Mouse (Mus musculus): ENCODE measurements around the gene Rdx.

Rdx gene

GRCm38 (mm10) chr9:52047129-52047820, at the start of gene Rdx:
Gene Rdx, plus strand, starts transcription at chr9:52047173.
- peak; percentile 39 for DNase-seq

GRCm38 (mm10) chr9:52003501-52003900, 43.5 kb upstream of the Rdx start:
- DNase-seq, result peak; percentile 12

GRCm38 (mm10) chr9:52007341-52007740, 39.6 kb upstream of the Rdx start:
- no peak for DNase-seq

GRCm38 (mm10) chr9:52008511-52008910, 38.5 kb upstream of the Rdx start:
- DNase-seq, result no peak

GRCm38 (mm10) chr9:52012311-52012710, 34.7 kb upstream of the Rdx start:
- no peak for DNase-seq

- no peak for DNase-seq
Observed at GRCm38 (mm10) chr9:52012781-52013436, 34.1 kb upstream of the Rdx start.

GRCm38 (mm10) chr9:52013900-52014455, 33.0 kb upstream of the Rdx start:
- peak; percentile 57 for DNase-seq

GRCm38 (mm10) chr9:52017091-52017490, 29.9 kb upstream of the Rdx start:
- no peak for DNase-seq

GRCm38 (mm10) chr9:52017824-52018223, 29.1 kb upstream of the Rdx start:
- no peak for DNase-seq

GRCm38 (mm10) chr9:52018505-52018904, 28.5 kb upstream of the Rdx start:
- no peak for DNase-seq

- DNase-seq, result peak; percentile 75
Observed at GRCm38 (mm10) chr9:52027257-52028020, 19.5 kb upstream of the Rdx start.

- peak; percentile 44 for DNase-seq
Observed at GRCm38 (mm10) chr9:52028521-52029405, 18.2 kb upstream of the Rdx start.

- DNase-seq, result peak; percentile 45
Observed at GRCm38 (mm10) chr9:52031501-52031900, 15.5 kb upstream of the Rdx start.

- no peak for DNase-seq
Observed at GRCm38 (mm10) chr9:52037493-52037892, 9.5 kb upstream of the Rdx start.

GRCm38 (mm10) chr9:52041657-52042056, 5.3 kb upstream of the Rdx start:
- DNase-seq, result no peak

GRCm38 (mm10) chr9:52046686-52047085, 287 bp upstream of the Rdx start:
- DNase-seq, result peak; percentile 51

GRCm38 (mm10) chr9:52047821-52048649, 1.1 kb downstream of the Rdx start:
- peak; percentile 81 for DNase-seq

GRCm38 (mm10) chr9:52048650-52049081, 1.7 kb downstream of the Rdx start:
- peak; percentile 38 for DNase-seq

GRCm38 (mm10) chr9:52049605-52050004, 2.6 kb downstream of the Rdx start:
- DNase-seq, result no peak

- no peak for DNase-seq
Observed at GRCm38 (mm10) chr9:52050361-52050760, 3.4 kb downstream of the Rdx start.

GRCm38 (mm10) chr9:52052221-52052620, 5.2 kb downstream of the Rdx start:
- DNase-seq, result no peak
